13 mouse cellular contexts compared by ENCODE assay signal in genomic region chr10:68168141-68168540, GRCm38 (mm10).
DNase-seq lines count a peak whose midpoint lies in the region; ATAC-seq and TF ChIP-seq lines count a peak whose summit lies in the region.
"Had no signal": no experiment of that assay in that cellular context is flagged by ENCODE, and none has a peak within 500 bp of the region (broad histone marks: within the 10 kb centered on the region; RNA-seq: fewer than 3 reads in every experiment).

No protein-coding gene starts in this region.

- no peaks in the 10 kb centered on the region for H3K9me3 ChIP-seq in intestine, embryonic 16.5 days (ENCODE audit: control insufficient read depth, low read length)
- H3K9me3 ChIP-seq: liver, embryonic 13.5 days; midbrain, embryonic 10.5 days; neural tube, embryonic 13.5 days had no signal

- no peak for ATAC-seq in intestine, embryonic 16.5 days

- peak overlapping the region; percentile 23; the same call in 1 of the 2 replicates for H3K27ac ChIP-seq in layer of hippocampus, adult 2 months
- peak overlapping the region; percentile 62; the same call in 1 of the 2 replicates for H3K27ac ChIP-seq in intestine, embryonic 16.5 days (ENCODE audit: low read length)
- H3K27ac ChIP-seq: liver, embryonic 13.5 days; midbrain, embryonic 10.5 days; neural tube, embryonic 13.5 days had no signal

- H3K4me1 ChIP-seq in intestine, embryonic 16.5 days (ENCODE audit: control insufficient read depth, insufficient read depth, low read length), result peaks cover 24% of the 10 kb centered on the region

- H3K4me2 ChIP-seq in intestine, embryonic 16.5 days (ENCODE audit: low read depth, low read length), result no peak overlapping the region
- H3K4me2 ChIP-seq: liver, embryonic 13.5 days; neural tube, embryonic 13.5 days had no signal

- intact Hi-C loops in heart, postnatal 25 days (cut with DNase I), result no loop called here

- 76% methylated on average over 8 of the region's 8 CpGs for WGBS in intestine, embryonic 16.5 days

- H3K36me3 ChIP-seq in intestine, embryonic 16.5 days (ENCODE audit: control insufficient read depth, insufficient read depth, low read length), result no peaks in the 10 kb centered on the region
- H3K36me3 ChIP-seq: liver, embryonic 13.5 days; midbrain, embryonic 10.5 days; neural tube, embryonic 13.5 days had no signal

- DNase-seq in heart, adult 11 months, result peak; percentile 88
- no peak for DNase-seq in heart, postnatal 25 days (ENCODE audit: low spot score)
- no peak for DNase-seq in layer of hippocampus, adult 2 months (ENCODE audit: low spot score in 2 of 2)
- no peak for DNase-seq in layer of hippocampus, adult 9-11 months
- DNase-seq in brain, adult 2 months (ENCODE audit: low read depth, low spot score), result peak; percentile 32
- DNase-seq in cerebellum, postnatal 25 days, result no peak
- no peak for DNase-seq in spleen, postnatal 36 days (ENCODE audit: low spot score in 2 of 2)
- DNase-seq: gastrocnemius, postnatal 14 days; kidney, postnatal 14 days; liver, embryonic 13.5 days had no signal

- no peaks in the 10 kb centered on the region for H3K27me3 ChIP-seq in intestine, embryonic 16.5 days (replicated peaks; ENCODE audit: control insufficient read depth, insufficient read depth, low read length)
- H3K27me3 ChIP-seq: liver, embryonic 13.5 days; neural tube, embryonic 13.5 days had no signal

- no peak overlapping the region for H3K4me3 ChIP-seq in layer of hippocampus, adult 2 months
- H3K4me3 ChIP-seq in intestine, embryonic 16.5 days (ENCODE audit: low read length), result no peak overlapping the region
- H3K4me3 ChIP-seq: liver, embryonic 13.5 days; midbrain, embryonic 10.5 days; neural tube, embryonic 13.5 days had no signal

- H3K9ac ChIP-seq in intestine, embryonic 16.5 days (ENCODE audit: low read depth, low read length), result no peak overlapping the region
- H3K9ac ChIP-seq: liver, embryonic 13.5 days; neural tube, embryonic 13.5 days had no signal

- no peak for TF ChIP-seq CTCF in layer of hippocampus, adult 2 months (conservative IDR thresholded peaks at IDR 0.05)

Comparison
In these comparisons a context has a peak if more than half of its experiments do, and no peak if none do; other contexts are left out.
1. DNase-seq: peak in heart, adult 11 months (single experiment) and brain, adult 2 months (single experiment); none in heart, postnatal 25 days (single experiment), layer of hippocampus, adult 2 months (0 of 2), layer of hippocampus, adult 9-11 months (single experiment), cerebellum, postnatal 25 days (0 of 2) and spleen, postnatal 36 days (0 of 2).